Mouse (Mus musculus): Measurements from ENCODE around the gene Gtf2a1.
"Not testable (repeated sequence)": the region's sequence is repeated elsewhere in the genome, so short reads cannot be mapped to it uniquely, and the experiment has no call there.

Gtf2a1 gene

DNA sequence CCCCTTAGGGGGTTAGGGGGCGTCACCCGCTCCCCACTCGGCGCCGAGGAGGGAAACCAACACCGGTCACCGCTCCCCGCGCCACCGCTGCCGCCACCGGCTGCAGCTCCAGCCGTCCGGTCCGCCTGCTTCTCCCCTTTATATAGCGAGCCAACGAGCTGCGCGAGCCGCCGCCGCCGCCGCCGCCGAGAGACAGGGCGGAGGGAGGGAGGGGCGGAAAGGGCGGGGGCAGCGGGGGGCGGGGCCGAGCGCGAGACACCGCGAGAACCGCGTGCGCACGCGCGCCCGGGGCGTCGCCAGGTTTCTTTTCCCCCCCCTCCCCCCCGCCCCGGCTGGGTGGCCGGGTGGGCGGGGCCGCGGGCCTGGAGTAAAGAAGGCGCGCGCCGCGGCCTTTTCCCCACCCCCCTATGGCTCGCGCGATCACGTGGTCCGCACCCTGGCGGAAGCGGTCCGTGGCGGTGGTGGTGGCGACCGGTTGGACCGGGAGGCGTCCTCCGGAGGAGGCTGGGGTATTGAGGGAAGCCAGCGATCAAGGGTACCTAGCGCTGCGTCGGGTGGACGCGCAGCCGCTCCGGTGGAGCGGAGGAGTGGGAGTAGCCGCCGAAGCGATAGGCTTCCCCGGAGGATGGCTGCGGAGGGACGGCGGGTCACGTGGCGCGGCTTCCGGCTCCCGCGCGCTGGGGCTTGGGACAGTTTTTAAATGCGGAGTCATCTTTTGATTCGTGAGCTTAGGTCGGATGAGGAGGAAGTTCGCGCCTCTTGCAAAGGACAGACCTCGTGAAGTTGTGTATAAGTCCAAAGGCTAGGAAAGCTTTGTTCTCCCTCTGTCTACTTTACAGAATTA, at the start of gene Gtf2a1:
Gene Gtf2a1 (minus strand): TSS at position 641 of the 844 bp plus-strand sequence.
- peak; percentile 97 for DNase-seq (ENCODE audit: low spot score)

- DNase-seq (ENCODE audit: low spot score), result peak; percentile 15
Measured at GRCm38 (mm10) chr12:91638351-91638750, 48.1 kb upstream of the Gtf2a1 start.

DNA sequence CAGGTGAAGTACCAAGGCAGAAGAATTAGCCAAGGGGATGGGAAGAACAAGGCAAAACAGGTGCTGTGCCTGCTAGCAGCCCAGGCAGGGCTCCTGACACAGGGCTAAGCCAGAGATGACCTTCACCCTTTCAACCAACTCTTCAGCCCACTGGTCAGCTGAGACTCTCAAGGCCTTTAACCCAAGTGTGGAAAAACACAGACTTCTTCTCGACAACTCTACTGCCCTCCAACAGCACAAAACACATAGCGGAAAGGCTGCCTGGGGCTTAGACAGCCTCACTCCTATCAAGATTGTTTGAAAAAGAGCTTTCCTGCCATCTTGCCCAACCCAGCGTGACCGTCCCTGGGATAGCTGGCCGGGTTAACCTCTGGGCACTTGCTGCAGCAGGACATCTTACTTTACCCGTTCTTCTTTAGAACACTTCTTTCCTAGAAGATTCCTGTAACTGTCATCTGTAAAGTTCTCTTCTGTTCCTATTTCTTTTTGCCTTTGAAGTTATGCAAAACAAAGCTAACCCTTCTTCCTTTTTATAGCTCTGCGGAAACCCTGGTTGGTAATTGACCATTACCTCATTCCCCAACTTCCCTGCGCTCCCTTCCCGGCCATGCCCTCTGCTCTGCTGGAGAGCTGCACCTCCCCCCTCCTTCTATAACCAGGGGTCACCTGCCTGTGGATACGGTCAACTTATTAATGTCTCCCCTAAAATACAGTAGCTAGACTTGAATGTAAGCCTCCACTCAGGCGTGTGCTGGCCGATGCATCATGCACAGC, 47.0 kb upstream of the Gtf2a1 start:
- DNase-seq (ENCODE audit: low spot score), result no peak

DNA sequence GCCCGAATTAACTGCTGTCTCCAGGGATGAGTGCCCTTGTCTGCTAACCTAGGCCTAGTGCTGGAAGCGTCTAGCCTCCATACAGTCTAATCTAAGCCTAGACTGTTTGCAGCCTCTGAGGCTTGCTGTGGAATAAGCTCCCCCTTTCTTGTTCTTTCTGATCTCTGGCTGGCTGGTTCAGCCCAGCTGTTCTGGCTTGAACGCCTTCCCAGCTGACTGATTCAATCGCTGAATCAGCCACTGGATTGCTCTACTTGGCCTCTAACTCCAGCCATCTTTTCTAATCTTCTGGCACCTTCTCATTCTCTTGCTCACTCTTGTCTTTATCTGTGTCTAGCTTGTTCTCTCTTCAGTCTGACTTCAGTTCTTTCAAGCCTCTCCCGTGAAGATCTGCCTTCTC, 36.2 kb upstream of the Gtf2a1 start:
- DNase-seq (ENCODE audit: low spot score), result no peak

DNA sequence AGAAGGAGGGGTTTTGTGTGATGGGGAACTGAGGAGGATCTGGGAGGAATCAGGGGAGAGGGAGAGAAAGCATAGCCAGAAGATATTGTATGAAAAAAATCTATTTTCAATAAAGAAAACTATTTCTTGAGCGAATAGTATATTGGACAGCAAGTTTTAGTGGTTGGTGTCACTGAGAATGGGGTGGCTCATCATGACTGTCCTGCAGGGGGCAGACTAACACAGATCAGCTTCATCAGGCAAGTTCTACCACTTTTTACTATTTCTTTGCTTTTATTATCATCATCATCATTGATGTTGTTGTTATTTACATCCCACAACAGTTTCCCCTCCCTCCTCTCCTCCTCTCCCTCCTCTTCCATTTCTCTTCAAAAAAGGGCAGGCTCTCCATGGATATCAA, 34.7 kb upstream of the Gtf2a1 start:
- no peak for DNase-seq (ENCODE audit: low spot score)

- no peak for DNase-seq (ENCODE audit: low spot score)
Measured at GRCm38 (mm10) chr12:91609425-91609824, 19.1 kb upstream of the Gtf2a1 start.

GRCm38 (mm10) chr12:91607678-91608077, 17.4 kb upstream of the Gtf2a1 start:
- DNase-seq (ENCODE audit: low spot score), result no peak

GRCm38 (mm10) chr12:91606651-91607050, 16.4 kb upstream of the Gtf2a1 start:
- DNase-seq (ENCODE audit: low spot score), result no peak

DNA sequence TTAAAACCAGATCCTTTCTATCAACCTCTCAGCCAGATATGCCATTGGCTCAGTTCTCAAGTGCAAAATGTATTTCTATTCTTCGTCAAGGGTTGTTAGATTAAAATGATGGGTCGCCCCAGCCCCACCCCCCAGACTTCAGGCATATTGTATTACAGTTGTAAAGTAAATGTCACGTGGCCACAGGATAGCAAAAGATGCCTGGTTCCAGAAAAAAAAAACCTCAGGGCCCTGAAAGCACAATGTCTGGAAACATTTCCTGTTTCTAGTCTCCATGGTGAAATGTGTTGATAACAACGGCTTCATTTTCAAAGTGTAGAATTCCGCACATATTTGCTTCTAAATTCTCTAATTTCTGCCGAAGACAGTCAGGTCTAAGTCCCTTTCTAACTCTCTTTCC, 14.3 kb upstream of the Gtf2a1 start:
- no peak for DNase-seq (ENCODE audit: low spot score)

- no peak for DNase-seq (ENCODE audit: low spot score)
Measured at GRCm38 (mm10) chr12:91592128-91592527, 1.8 kb upstream of the Gtf2a1 start.

DNA sequence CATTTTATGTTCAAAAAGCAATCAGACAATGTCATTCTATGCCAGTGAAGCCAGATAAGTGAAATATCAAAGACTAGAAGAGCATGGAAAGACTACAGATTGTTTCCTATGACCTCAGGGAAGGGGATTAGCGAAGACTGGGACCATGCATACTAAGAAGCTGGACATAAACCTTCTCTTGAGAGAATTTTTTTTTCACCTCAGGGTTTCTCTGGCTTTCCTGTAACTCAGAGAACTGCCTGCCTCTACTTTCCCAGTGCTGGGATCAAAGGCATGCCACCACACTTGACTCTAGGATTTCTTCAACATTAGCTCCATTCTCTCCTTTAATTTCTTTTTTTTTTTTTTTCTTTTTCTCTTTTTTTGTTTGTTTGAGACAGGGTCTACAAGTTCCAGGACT, 904 bp upstream of the Gtf2a1 start:
- no peak for DNase-seq (ENCODE audit: low spot score)

GRCm38 (mm10) chr12:91590716-91591115, 429 bp upstream of the Gtf2a1 start:
- peak; percentile 11 for DNase-seq (ENCODE audit: low spot score)

DNA sequence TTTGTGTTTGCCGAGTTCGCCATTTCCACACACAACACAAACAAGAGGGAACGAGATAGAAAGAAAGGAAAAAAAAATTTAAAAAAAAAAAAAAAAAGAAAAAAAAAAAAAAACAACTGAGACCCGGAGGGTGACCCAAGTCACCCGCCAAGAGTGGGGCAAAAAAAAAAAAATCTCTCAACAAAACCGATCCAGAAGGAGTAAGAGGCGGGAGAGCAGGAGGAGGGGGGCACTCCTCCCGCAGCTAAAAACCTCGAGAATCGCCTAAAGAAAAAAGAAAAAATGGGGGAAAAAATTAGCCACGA, 793 bp downstream of the Gtf2a1 start:
- no peak for DNase-seq (ENCODE audit: low spot score)

- peak; percentile 58 for DNase-seq (ENCODE audit: low spot score)
Measured at GRCm38 (mm10) chr12:91588670-91589541, 1.4 kb downstream of the Gtf2a1 start.

DNA sequence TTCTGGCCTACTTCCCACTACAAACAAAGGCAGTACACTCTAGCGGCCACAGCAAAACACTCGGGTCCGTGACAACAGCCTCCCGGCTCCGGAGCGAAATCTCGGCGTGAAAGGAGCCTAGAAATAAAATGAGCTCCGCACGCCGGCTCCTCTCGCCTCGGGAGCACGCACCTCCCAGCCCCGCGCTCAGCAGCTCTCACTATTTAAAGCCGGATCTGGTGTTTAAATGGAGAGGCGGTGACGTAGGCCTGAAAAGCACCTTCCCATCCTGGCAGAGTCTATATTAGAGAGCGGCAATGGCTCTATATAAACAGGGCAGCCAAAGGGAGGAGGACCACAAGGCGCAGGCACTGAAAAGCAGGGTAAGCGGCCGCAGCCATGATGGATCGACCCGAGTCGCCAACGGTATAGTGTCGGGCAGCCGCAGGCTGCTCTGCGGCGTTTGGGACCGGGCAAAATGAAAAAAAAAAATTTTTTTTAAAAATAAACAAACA, 2.1 kb downstream of the Gtf2a1 start:
- peak; percentile 90 for DNase-seq (ENCODE audit: low spot score)

DNA sequence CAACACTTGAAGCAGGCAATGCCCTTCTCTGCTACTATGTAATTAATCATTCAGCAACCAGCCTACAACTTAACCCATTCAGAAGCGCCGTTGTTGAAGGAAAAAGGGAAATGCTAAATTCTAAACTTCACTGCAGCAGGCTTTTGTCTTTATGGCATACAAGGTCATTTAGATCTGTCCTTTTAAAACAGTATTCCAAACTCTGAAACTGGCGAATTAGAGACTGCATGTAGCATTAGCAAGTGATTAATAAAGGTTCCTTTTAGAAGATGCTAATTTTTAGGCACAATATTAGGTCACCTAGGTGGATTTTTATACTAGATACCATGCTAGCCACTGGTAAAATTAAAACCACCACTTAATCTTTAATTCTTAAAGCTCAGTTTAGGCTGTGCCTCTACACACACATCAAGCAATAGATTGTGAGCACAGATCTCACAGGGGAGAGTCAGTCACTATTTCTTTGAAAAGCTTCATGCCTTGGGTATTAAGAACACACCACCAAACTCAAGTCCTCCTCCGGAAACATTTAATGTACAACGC, 2.7 kb downstream of the Gtf2a1 start:
- DNase-seq (ENCODE audit: low spot score), result no peak

DNA sequence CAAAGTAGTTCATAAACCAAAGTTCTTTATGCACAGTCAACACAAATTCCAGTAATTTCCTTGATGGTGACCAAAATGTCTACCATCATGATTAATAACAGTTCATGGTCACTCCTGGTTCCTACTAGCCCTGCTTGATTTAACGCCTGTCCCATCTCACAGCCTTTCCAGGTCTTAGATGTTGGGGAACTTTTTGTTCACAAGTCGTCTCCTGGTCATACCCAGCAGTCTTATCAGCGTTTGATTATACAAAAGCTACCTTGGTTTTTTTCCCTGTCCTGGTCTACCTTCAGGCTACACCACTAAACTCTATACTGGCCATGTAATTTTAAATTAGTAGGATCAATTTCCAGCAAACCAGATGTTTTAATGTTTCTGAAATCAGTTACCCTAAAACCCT, 3.2 kb downstream of the Gtf2a1 start:
- no peak for DNase-seq (ENCODE audit: low spot score)

DNA sequence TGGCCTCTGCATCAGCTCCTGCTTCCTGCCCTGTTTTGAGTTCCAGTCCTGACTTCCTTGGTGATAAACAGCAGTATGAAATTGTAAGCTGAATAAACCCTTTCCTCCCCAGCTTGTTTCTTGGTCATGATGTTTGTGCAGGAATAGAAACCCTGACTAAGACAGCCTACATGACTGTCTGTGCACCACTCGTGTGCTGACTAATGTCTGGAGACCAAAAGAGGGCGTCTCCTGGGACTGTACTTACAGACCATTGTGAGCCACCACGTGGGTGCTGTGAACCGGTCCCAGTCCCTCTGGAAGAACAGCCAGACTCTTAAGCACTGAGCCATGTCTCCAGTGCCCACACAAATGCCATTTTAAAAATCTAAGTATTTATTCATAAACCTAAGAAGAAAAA, 4.5 kb downstream of the Gtf2a1 start:
- not testable (repeated sequence) for DNase-seq (ENCODE audit: low spot score)

DNA sequence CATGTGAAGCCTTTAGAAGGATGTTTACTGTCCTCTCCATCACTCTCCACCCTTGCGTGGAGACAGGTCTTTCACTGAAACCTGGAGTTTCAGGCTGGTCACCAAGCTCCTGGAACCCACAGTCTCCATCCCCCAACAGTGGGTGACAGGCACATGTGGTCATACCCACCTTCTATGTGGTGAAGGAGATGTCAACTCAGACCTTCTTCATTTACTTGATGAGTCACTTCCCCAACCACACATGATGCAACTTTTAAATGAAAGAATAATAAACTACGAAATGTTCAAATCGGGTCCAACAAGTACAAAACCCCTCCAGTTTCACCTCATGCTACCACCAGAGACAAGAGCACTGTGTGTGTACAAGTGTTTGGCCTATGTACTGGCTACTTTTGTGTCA, 5.1 kb downstream of the Gtf2a1 start:
- no peak for DNase-seq (ENCODE audit: low spot score)

DNA sequence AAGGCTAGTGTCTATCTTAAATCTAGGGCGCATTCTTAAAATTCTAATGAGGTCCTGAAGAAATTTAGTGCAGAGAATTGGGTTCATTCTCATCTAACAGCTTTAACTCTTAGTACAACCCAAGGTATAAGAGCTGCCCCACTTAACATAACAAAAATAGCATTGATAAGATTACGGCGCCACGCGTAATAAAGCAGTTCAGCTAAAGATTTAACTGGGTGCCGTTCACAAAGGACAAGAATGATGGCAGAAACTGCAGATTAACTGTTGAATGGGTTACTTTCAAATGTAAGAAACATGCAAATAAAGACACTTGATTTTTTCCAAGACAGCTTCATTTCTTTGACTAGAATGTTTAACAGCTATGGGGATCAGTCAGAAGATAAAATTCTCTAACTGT, 6.9 kb downstream of the Gtf2a1 start:
- DNase-seq (ENCODE audit: low spot score), result no peak

DNA sequence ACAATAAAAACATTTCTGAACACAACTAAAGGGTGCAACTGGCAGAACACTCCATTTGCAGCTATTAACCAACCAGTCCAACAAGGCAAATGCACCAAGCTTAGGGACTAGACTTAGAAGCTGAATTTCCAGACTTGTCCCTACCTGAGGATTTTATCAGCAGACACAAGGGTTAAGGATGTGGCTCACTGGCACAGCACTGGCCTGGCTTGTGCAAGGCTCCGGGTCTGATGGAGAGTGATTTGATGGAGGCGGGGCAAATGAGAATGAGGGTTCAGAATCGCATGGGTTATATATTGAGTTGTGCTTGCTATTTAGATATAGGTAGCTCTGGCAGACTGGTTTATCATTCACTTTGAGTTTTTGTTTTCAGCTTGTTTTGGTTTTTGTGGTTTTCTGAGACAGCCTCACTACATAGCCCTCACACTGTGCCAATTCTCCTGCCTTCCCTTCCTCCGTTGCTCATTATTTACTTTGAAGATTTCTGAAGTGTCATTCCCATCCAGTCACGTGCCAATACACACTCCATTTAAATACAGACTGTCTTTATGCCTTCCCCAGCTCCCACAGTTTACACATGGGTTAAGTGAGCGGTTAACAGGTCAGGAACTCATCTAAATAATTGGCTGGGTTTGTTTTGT, 7.8 kb downstream of the Gtf2a1 start:
- DNase-seq (ENCODE audit: low spot score), result no peak
